Mouse (Mus musculus) embryonic facial prominence, embryonic 12.5 days (tissue): Measurements from ENCODE around the gene Brip1. TPM values are rescaled to one million over a fixed set of nuclear protein-coding genes. Genes with fewer than 3 reads are reported as not detected.

ENCODE experiments used
- ATAC-seq: fragments of 200-750 bp; cut with Nextera tagmentation; 2 replicates; pipeline ENCODE4 v1.8.0; 2017; ENCODE audit not compliant: insufficient number of reproducible peaks, insufficient read depth, low FRiP score, low TSS enrichment
- H3K27ac ChIP-seq: fragments of 300-500 bp; sonication (generic); 2 replicates; pipeline ENCODE4 v1.5.1; 2016; ENCODE audit warnings: mild to moderate bottlenecking
- H3K27me3 ChIP-seq: fragments of 300-500 bp; sonication (generic); 2 replicates; pipeline ENCODE4 v1.6.1; 2016; ENCODE audit warnings: mild to moderate bottlenecking, moderate library complexity
- H3K36me3 ChIP-seq: fragments of 300-500 bp; sonication (generic); 2 replicates; pipeline ENCODE4 v1.6.1; 2016; ENCODE audit warnings: mild to moderate bottlenecking
- H3K4me1 ChIP-seq: fragments of 300-500 bp; sonication (generic); 2 replicates; pipeline ENCODE4 v1.6.1; 2016
- H3K4me2 ChIP-seq: fragments of 300-500 bp; sonication (generic); replicated peaks from 2 replicates; pipeline ENCODE4 v1.6.1; 2016; ENCODE audit warnings: mild to moderate bottlenecking, moderate library complexity
- H3K4me3 ChIP-seq: fragments of 300-500 bp; sonication (generic); 2 replicates; pipeline ENCODE4 v1.5.1; 2016; ENCODE audit warnings: mild to moderate bottlenecking
- H3K9ac ChIP-seq: fragments of 300-500 bp; sonication (generic); 2 replicates; pipeline ENCODE4 v1.6.1; 2016; ENCODE audit warnings: mild to moderate bottlenecking, moderate library complexity
- H3K9me3 ChIP-seq: fragments of 300-500 bp; sonication (generic); 2 replicates; pipeline ENCODE4 v1.6.1; 2016; ENCODE audit warnings: mild to moderate bottlenecking, moderate library complexity
- WGBS: fragments of 180-500 bp; shearing (Covaris S2); methylation state at CpG from one replicate; pipeline ENCODE4 v1.1.7; 2016; 5-methylcytosine and 5-hydroxymethylcytosine counted together
- polyA plus RNA-seq: library from polyadenylated mRNA; unstranded; fragments of >200 nt; fragmentation: Nextera tagmentation; extraction: Ambion mirVana; gene quantifications from 2 replicates; pipeline ENCODE4 v1.2.1, GENCODE M21; 2016

Gene Brip1
- polyA plus RNA-seq, 1 experiment from 2014 or later, result 9.3 TPM

DNA sequence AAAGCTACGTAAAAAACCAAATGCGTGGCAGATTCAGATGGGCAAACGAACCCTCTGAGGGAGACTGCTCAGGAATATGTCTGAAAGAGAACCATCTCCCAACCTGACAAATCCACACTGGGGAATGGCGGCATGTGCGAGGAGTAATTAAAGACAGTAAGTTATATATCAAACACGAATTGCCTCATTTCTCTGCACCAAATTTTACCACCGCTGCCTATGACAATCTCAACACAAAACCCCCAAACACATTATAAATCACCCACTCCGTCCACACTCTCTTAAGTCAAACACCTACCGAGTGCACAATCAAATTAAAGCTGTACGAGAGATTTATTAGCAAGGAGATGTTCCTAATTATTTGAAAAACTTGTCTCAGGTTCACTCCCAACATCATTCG, 184.8 kb downstream of the Brip1 start:
- ATAC-seq, result no peak
- no peaks in the 10 kb centered on the region for H3K4me1 ChIP-seq
- no peak overlapping the region for H3K4me3 ChIP-seq
- no peaks in the 10 kb centered on the region for H3K9me3 ChIP-seq
- H3K27me3 ChIP-seq, result no peaks in the 10 kb centered on the region
- no peak overlapping the region for H3K9ac ChIP-seq
- WGBS, result 81% methylated on average over 11 of the region's 11 CpGs
- no peak overlapping the region for H3K27ac ChIP-seq
- no peak overlapping the region for H3K4me2 ChIP-seq
- no peaks in the 10 kb centered on the region for H3K36me3 ChIP-seq

DNA sequence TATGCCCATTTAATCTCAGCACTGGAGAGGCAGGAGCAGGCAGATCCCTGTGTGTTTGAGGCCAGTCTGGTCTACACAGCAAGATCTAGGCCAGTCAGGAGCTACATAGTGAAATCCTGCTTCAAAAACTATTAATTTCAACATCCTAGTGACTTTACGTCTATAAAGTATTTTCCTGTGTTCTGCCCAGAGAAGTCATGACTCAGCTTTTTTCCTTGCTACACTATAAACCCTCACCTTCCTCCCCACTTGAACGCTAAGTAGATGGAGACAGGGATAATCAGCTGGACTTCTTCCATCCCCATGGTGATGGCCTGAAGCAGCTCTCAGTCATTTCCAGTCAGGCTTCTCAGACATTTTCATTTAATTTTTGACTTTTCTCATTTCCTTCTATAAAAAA, 187.9 kb downstream of the Brip1 start:
- H3K4me1 ChIP-seq, result no peaks in the 10 kb centered on the region
- H3K9me3 ChIP-seq, result no peaks in the 10 kb centered on the region
- no peak overlapping the region for H3K9ac ChIP-seq
- no peak overlapping the region for H3K4me2 ChIP-seq
- ATAC-seq, result no peak
- H3K27me3 ChIP-seq, result no peaks in the 10 kb centered on the region
- 80% methylated on average over 2 of the region's 2 CpGs for WGBS
- no peak overlapping the region for H3K27ac ChIP-seq
- H3K4me3 ChIP-seq, result no peak overlapping the region
- H3K36me3 ChIP-seq, result no peaks in the 10 kb centered on the region

DNA sequence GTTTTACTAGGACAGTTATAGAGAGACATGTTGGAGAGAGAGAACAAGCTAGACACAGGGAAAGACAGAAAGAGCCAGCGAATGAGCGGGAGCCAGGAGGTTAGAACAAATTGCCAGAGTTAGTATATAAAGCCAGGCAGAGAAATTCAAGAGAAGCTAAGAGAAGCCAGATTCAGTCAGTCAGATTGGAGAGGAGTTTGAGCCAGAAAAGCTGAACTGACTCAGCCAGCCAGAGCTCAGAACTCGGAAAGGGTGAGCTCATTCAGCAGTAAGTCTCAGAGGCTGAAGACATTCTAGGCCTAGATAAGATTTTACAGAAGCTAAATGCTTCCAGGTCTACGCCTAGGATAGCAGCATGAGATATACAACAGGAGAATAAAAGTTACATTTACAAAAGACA, 190.5 kb downstream of the Brip1 start:
- Histone ChIP-seq H3K4me1 (no peaks in the 10 kb centered on the region), H3K9me3 (no peaks in the 10 kb centered on the region), H3K9ac (no peak overlapping the region), H3K4me2 (no peak overlapping the region), H3K27me3 (no peaks in the 10 kb centered on the region), H3K36me3 (no peaks in the 10 kb centered on the region), H3K4me3 (no peak overlapping the region), H3K27ac (no peak overlapping the region)
- WGBS, result 87% methylated on average over 4 of the region's 4 CpGs
- no peak for ATAC-seq

DNA sequence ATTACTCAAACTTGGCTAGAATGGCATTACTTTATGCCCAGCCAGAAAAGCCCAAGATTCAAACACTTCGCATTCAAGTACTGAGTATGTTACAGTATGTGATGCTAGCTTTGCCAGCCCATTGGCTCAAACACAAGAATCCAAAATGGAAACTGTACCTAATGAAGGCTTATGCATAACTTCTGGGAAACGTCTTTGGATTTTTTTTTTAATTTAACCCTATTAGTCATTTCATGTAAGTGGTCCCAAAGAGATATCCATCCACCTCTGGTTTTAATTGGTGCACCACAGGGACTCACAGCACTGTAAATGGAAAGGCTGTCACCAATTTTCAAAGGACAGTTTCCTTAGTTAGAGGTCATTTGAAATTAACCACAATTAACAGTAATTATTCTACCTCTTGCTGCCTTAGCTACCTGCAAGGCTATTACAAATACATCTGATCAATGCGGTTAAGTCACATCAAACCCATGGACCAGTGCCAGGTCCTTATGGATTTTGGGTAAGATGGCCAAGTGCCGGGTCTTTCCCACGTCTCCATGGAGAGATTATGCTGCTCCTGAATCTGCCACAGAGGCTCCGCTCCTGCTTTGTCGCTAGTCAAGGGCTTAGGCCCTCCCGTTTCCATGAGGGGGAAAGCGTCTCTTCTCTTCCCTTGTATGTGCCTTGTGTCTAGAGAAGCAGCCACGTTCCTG, 192.6 kb downstream of the Brip1 start:
- no peak for ATAC-seq
- no peak overlapping the region for H3K4me3 ChIP-seq
- H3K27me3 ChIP-seq, result no peaks in the 10 kb centered on the region
- no peak overlapping the region for H3K4me2 ChIP-seq
- no peaks in the 10 kb centered on the region for H3K4me1 ChIP-seq
- no peak overlapping the region for H3K27ac ChIP-seq
- no peak overlapping the region for H3K9ac ChIP-seq
- 74% methylated on average over 10 of the region's 10 CpGs for WGBS
- H3K36me3 ChIP-seq, result no peaks in the 10 kb centered on the region
- no peaks in the 10 kb centered on the region for H3K9me3 ChIP-seq

Other genes starting within 250 kb of the Brip1 start
- 48.2 and 50.1 TPM in 2 replicates for gene Ints2, start 56.4 kb upstream of the Brip1 start, polyA plus RNA-seq
- 12.2 and 12.7 TPM in 2 replicates for gene Med13, start 156.4 kb upstream of the Brip1 start, polyA plus RNA-seq